Mouse (Mus musculus): ENCODE measurements around the gene Olfr588-ps1. TPM values are rescaled to one million over a fixed set of nuclear protein-coding genes. Genes with fewer than 3 reads are reported as not detected.
"Not testable (repeated sequence)": the region's sequence is repeated elsewhere in the genome, so short reads cannot be mapped to it uniquely, and the experiment has no call there.

The Olfr588-ps1 gene
- not detected in 2 replicates for total RNA-seq (2015; ENCODE audit: low replicate concordance)
- total RNA-seq (2017; ENCODE audit: low replicate concordance), result not detected in 2 replicates

GRCm38 (mm10) chr7:103140579-103140978, at the start of gene Olfr588-ps1:
Gene Olfr588-ps1, plus strand, starts transcription at chr7:103140879.
- ATAC-seq (replicated peaks; ENCODE audit: low FRiP score, poor library complexity, severe bottlenecking), result no peak

GRCm38 (mm10) chr7:103097420-103097819, 43.3 kb upstream of the Olfr588-ps1 start, which contains the start of gene Olfr585:
Gene Olfr585, plus strand, starts transcription at chr7:103097720.
- no peak for ATAC-seq (replicated peaks; ENCODE audit: low FRiP score, poor library complexity, severe bottlenecking)

- ATAC-seq (replicated peaks; ENCODE audit: low FRiP score, poor library complexity, severe bottlenecking), result no peak
Observed at GRCm38 (mm10) chr7:103119406-103119805, 21.3 kb upstream of the Olfr588-ps1 start.

DNA sequence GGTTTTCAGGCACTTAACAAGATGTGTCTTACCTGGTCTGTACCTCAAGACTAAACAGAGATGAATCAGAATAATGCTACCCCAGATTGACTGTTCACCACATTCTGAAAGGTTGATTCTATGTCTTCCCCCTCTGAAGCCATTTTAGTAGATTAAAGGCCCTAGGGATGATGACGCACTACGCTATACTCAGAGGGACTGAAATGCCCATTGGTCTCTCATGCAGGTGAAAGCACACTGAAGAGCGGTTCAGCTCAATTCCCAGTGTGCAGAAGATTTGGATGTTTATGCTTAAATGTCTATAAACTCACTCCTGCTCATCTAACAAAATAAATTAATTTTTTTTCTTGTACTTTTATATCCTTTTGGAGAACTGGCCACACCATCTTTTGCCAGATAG, 15.1 kb upstream of the Olfr588-ps1 start, which contains the start of gene Olfr586:
Gene Olfr586, minus strand, starts transcription at position 101 of the 400 bp plus-strand sequence.
- no peak for ATAC-seq (replicated peaks; ENCODE audit: low FRiP score, poor library complexity, severe bottlenecking)

GRCm38 (mm10) chr7:103156256-103156655, 15.6 kb downstream of the Olfr588-ps1 start, which contains the start of gene Olfr589:
Gene Olfr589, minus strand, starts transcription at chr7:103156356.
- ATAC-seq (replicated peaks; ENCODE audit: low FRiP score, poor library complexity, severe bottlenecking), result no peak

DNA sequence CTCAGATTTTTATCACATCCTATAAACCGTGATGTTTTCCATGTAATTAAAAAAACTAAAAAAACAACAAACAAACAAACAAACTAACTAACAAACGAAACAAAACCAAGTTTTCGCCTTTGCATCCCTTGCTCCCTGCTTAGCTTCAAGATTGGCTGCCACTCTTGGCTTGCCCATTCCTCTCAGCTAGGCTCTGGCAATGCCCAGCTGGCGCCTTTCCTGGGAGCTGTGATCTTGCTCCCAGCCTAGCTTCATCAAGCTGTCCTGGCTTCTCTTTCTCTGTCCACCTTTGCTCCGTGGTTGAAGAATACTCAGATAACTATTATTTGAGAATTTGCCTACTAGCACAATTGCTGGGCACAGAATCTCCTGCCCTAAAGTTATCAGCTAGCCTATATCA, 29.0 kb downstream of the Olfr588-ps1 start:
- ATAC-seq (replicated peaks; ENCODE audit: low FRiP score, poor library complexity, severe bottlenecking), result no peak

GRCm38 (mm10) chr7:103178240-103178639, 37.6 kb downstream of the Olfr588-ps1 start, which contains the start of gene Olfr591:
Gene Olfr591, minus strand, starts transcription at chr7:103178340.
- ATAC-seq (replicated peaks; ENCODE audit: low FRiP score, poor library complexity, severe bottlenecking), result no peak

DNA sequence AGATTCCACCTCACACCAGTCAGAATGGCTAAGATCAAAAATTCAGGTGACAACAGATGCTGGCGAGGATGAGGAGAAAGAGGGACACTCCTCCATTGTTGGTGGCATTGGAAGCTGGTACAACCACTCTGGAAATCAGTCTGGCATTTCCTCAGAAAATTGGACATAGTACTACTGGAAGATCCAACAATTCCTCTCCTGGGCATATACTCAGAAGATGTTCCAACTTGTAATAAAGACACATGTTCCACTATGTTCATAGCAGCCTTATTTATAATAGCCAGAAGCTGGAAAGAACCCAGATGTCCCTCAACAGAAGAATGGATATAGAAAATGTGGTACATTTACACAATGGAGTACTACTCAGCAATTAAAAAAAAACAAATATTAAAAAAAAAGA, 43.8 kb downstream of the Olfr588-ps1 start, which contains the start of gene Olfr592:
Gene Olfr592, plus strand, starts transcription at position 301 of the 400 bp plus-strand sequence.
- ATAC-seq (replicated peaks; ENCODE audit: low FRiP score, poor library complexity, severe bottlenecking), result not testable (repeated sequence)

Other genes with a start within 250 kb of the Olfr588-ps1 start
- gene Olfr569, start 250.0 kb upstream of the Olfr588-ps1 start, total RNA-seq (2015; ENCODE audit: low replicate concordance), result not detected in 2 replicates
- gene Olfr569, start 250.0 kb upstream of the Olfr588-ps1 start, total RNA-seq (2017; ENCODE audit: low replicate concordance), result not detected in 2 replicates
- gene Olfr570, start 246.3 kb upstream of the Olfr588-ps1 start, total RNA-seq (2015; ENCODE audit: low replicate concordance), result not detected in 2 replicates
- not detected in 2 replicates for gene Olfr570, start 246.3 kb upstream of the Olfr588-ps1 start, total RNA-seq (2017; ENCODE audit: low replicate concordance)
- gene Olfr571, start 223.3 kb upstream of the Olfr588-ps1 start, total RNA-seq (2015; ENCODE audit: low replicate concordance), result not detected in 2 replicates
- not detected in 2 replicates for gene Olfr571, start 223.3 kb upstream of the Olfr588-ps1 start, total RNA-seq (2017; ENCODE audit: low replicate concordance)
- gene Olfr572, start 216.5 kb upstream of the Olfr588-ps1 start, total RNA-seq (2015; ENCODE audit: low replicate concordance), result not detected in 2 replicates
- not detected in 2 replicates for gene Olfr572, start 216.5 kb upstream of the Olfr588-ps1 start, total RNA-seq (2017; ENCODE audit: low replicate concordance)
- gene Olfr573-ps1, start 198.3 kb upstream of the Olfr588-ps1 start, total RNA-seq (2015; ENCODE audit: low replicate concordance), result not detected in 2 replicates
- not detected in 2 replicates for gene Olfr573-ps1, start 198.3 kb upstream of the Olfr588-ps1 start, total RNA-seq (2017; ENCODE audit: low replicate concordance)
- not detected in 2 replicates for gene Olfr574, start 192.4 kb upstream of the Olfr588-ps1 start, total RNA-seq (2015; ENCODE audit: low replicate concordance)
- gene Olfr574, start 192.4 kb upstream of the Olfr588-ps1 start, total RNA-seq (2017; ENCODE audit: low replicate concordance), result not detected in 2 replicates
- gene Olfr575, start 182.1 kb upstream of the Olfr588-ps1 start, total RNA-seq (2015; ENCODE audit: low replicate concordance), result not detected in 2 replicates
- gene Olfr575, start 182.1 kb upstream of the Olfr588-ps1 start, total RNA-seq (2017; ENCODE audit: low replicate concordance), result not detected in 2 replicates
- not detected in 2 replicates for gene Olfr576, start 178.2 kb upstream of the Olfr588-ps1 start, total RNA-seq (2015; ENCODE audit: low replicate concordance)
- 0.43 TPM in 1 of 2 replicates, not detected in the other for gene Olfr576, start 178.2 kb upstream of the Olfr588-ps1 start, total RNA-seq (2017; ENCODE audit: low replicate concordance)
- gene Olfr577, start 164.9 kb upstream of the Olfr588-ps1 start, total RNA-seq (2015; ENCODE audit: low replicate concordance), result not detected in 2 replicates
- gene Olfr577, start 164.9 kb upstream of the Olfr588-ps1 start, total RNA-seq (2017; ENCODE audit: low replicate concordance), result not detected in 2 replicates
- gene Olfr578, start 151.6 kb upstream of the Olfr588-ps1 start, total RNA-seq (2015; ENCODE audit: low replicate concordance), result not detected in 2 replicates
- not detected in 2 replicates for gene Olfr578, start 151.6 kb upstream of the Olfr588-ps1 start, total RNA-seq (2017; ENCODE audit: low replicate concordance)
- not detected in 2 replicates for gene Olfr582, start 102.9 kb upstream of the Olfr588-ps1 start, total RNA-seq (2015; ENCODE audit: low replicate concordance)
- not detected in 2 replicates for gene Olfr582, start 102.9 kb upstream of the Olfr588-ps1 start, total RNA-seq (2017; ENCODE audit: low replicate concordance)
- not detected in 2 replicates for gene Olfr583, start 89.6 kb upstream of the Olfr588-ps1 start, total RNA-seq (2015; ENCODE audit: low replicate concordance)
- gene Olfr583, start 89.6 kb upstream of the Olfr588-ps1 start, total RNA-seq (2017; ENCODE audit: low replicate concordance), result not detected in 2 replicates
- gene Olfr584, start 59.0 kb upstream of the Olfr588-ps1 start, total RNA-seq (2015; ENCODE audit: low replicate concordance), result not detected in 2 replicates
- not detected in 2 replicates for gene Olfr584, start 59.0 kb upstream of the Olfr588-ps1 start, total RNA-seq (2017; ENCODE audit: low replicate concordance)
- gene Olfr585, start 43.2 kb upstream of the Olfr588-ps1 start, total RNA-seq (2015; ENCODE audit: low replicate concordance), result not detected in 2 replicates
- 2.2 TPM in 1 of 2 replicates, not detected in the other for gene Olfr585, start 43.2 kb upstream of the Olfr588-ps1 start, total RNA-seq (2017; ENCODE audit: low replicate concordance)
- not detected in 2 replicates for gene Olfr586, start 15.2 kb upstream of the Olfr588-ps1 start, total RNA-seq (2015; ENCODE audit: low replicate concordance)
- 0.17 TPM in 1 of 2 replicates, not detected in the other for gene Olfr586, start 15.2 kb upstream of the Olfr588-ps1 start, total RNA-seq (2017; ENCODE audit: low replicate concordance)
- not detected in 2 replicates for gene Olfr589, start 15.5 kb downstream of the Olfr588-ps1 start, total RNA-seq (2015; ENCODE audit: low replicate concordance)
- gene Olfr589, start 15.5 kb downstream of the Olfr588-ps1 start, total RNA-seq (2017; ENCODE audit: low replicate concordance), result not detected in 2 replicates
- gene Olfr591, start 37.5 kb downstream of the Olfr588-ps1 start, total RNA-seq (2015; ENCODE audit: low replicate concordance), result not detected in 2 replicates
- not detected in 2 replicates for gene Olfr591, start 37.5 kb downstream of the Olfr588-ps1 start, total RNA-seq (2017; ENCODE audit: low replicate concordance)
- not detected in 2 replicates for gene Olfr592, start 43.9 kb downstream of the Olfr588-ps1 start, total RNA-seq (2015; ENCODE audit: low replicate concordance)
- 0.70 TPM in 1 of 2 replicates, not detected in the other for gene Olfr592, start 43.9 kb downstream of the Olfr588-ps1 start, total RNA-seq (2017; ENCODE audit: low replicate concordance)
- gene Olfr593, start 71.0 kb downstream of the Olfr588-ps1 start, total RNA-seq (2015; ENCODE audit: low replicate concordance), result not detected in 2 replicates
- gene Olfr593, start 71.0 kb downstream of the Olfr588-ps1 start, total RNA-seq (2017; ENCODE audit: low replicate concordance), result not detected in 2 replicates
- gene Olfr594, start 76.1 kb downstream of the Olfr588-ps1 start, total RNA-seq (2015; ENCODE audit: low replicate concordance), result not detected in 2 replicates
- gene Olfr594, start 76.1 kb downstream of the Olfr588-ps1 start, total RNA-seq (2017; ENCODE audit: low replicate concordance), result not detected in 2 replicates
- gene Usp17ld, start 111.6 kb downstream of the Olfr588-ps1 start, total RNA-seq (2015; ENCODE audit: low replicate concordance), result not detected in 2 replicates
- gene Usp17ld, start 111.6 kb downstream of the Olfr588-ps1 start, total RNA-seq (2017; ENCODE audit: low replicate concordance), result not detected in 2 replicates
- gene Olfr596, start 164.8 kb downstream of the Olfr588-ps1 start, total RNA-seq (2015; ENCODE audit: low replicate concordance), result not detected in 2 replicates
- not detected in 2 replicates for gene Olfr596, start 164.8 kb downstream of the Olfr588-ps1 start, total RNA-seq (2017; ENCODE audit: low replicate concordance)
- not detected in 2 replicates for gene Olfr597, start 175.4 kb downstream of the Olfr588-ps1 start, total RNA-seq (2015; ENCODE audit: low replicate concordance)
- not detected in 2 replicates for gene Olfr597, start 175.4 kb downstream of the Olfr588-ps1 start, total RNA-seq (2017; ENCODE audit: low replicate concordance)
- not detected in 2 replicates for gene Olfr598, start 182.7 kb downstream of the Olfr588-ps1 start, total RNA-seq (2015; ENCODE audit: low replicate concordance)
- not detected in 2 replicates for gene Olfr598, start 182.7 kb downstream of the Olfr588-ps1 start, total RNA-seq (2017; ENCODE audit: low replicate concordance)
- not detected in 2 replicates for gene Olfr599, start 195.0 kb downstream of the Olfr588-ps1 start, total RNA-seq (2015; ENCODE audit: low replicate concordance)
- gene Olfr599, start 195.0 kb downstream of the Olfr588-ps1 start, total RNA-seq (2017; ENCODE audit: low replicate concordance), result not detected in 2 replicates
- gene Olfr600, start 208.8 kb downstream of the Olfr588-ps1 start, total RNA-seq (2015; ENCODE audit: low replicate concordance), result not detected in 2 replicates
- not detected in 2 replicates for gene Olfr600, start 208.8 kb downstream of the Olfr588-ps1 start, total RNA-seq (2017; ENCODE audit: low replicate concordance)
- gene Olfr601, start 221.8 kb downstream of the Olfr588-ps1 start, total RNA-seq (2015; ENCODE audit: low replicate concordance), result not detected in 2 replicates
- not detected in 2 replicates for gene Olfr601, start 221.8 kb downstream of the Olfr588-ps1 start, total RNA-seq (2017; ENCODE audit: low replicate concordance)
- not detected in 2 replicates for gene Olfr603, start 245.3 kb downstream of the Olfr588-ps1 start, total RNA-seq (2015; ENCODE audit: low replicate concordance)
- not detected in 2 replicates for gene Olfr603, start 245.3 kb downstream of the Olfr588-ps1 start, total RNA-seq (2017; ENCODE audit: low replicate concordance)